Comparison of ENCODE assay signal across 20 mouse cellular contexts in genomic region chr3:52498506-52499228, GRCm38 (mm10).
DNase-seq lines count a peak whose midpoint lies in the region; ATAC-seq and TF ChIP-seq lines count a peak whose summit lies in the region.
"Had no signal": no experiment of that assay in that cellular context is flagged by ENCODE, and none has a peak within 500 bp of the region (broad histone marks: within the 10 kb centered on the region; RNA-seq: fewer than 3 reads in every experiment).

No protein-coding gene starts in this region.

- TF ChIP-seq EP300 in liver, postnatal 0 days (IDR thresholded peaks at IDR 0.05; ENCODE audit: low read depth), result no peak

- no peak overlapping the region for H3K4me2 ChIP-seq in liver, postnatal 0 days (ENCODE audit: low read depth, low read length)
- H3K4me2 ChIP-seq: heart, embryonic 15.5 days; limb, embryonic 12.5 days; liver, embryonic 12.5 days; lung, embryonic 15.5 days; midbrain, embryonic 13.5 days; neural tube, embryonic 15.5 days had no signal

- no peaks in the 10 kb centered on the region for H3K9me3 ChIP-seq in liver, postnatal 0 days (ENCODE audit: low read length)
- H3K9me3 ChIP-seq: heart, embryonic 15.5 days; limb, embryonic 12.5 days; liver, embryonic 12.5 days; lung, embryonic 15.5 days; midbrain, embryonic 13.5 days; neural tube, embryonic 15.5 days had no signal

- no peak for TF ChIP-seq CTCF in liver, postnatal 0 days (IDR thresholded peaks at IDR 0.05; ENCODE audit: low read depth)

- H3K27me3 ChIP-seq in liver, postnatal 0 days (ENCODE audit: insufficient read depth, low read length), result no peaks in the 10 kb centered on the region
- H3K27me3 ChIP-seq: heart, embryonic 15.5 days; limb, embryonic 12.5 days; liver, embryonic 12.5 days; lung, embryonic 15.5 days; midbrain, embryonic 13.5 days; neural tube, embryonic 15.5 days had no signal

- peaks cover 12% of the 10 kb centered on the region for H3K4me1 ChIP-seq in liver, postnatal 0 days (ENCODE audit: insufficient read depth)
- H3K4me1 ChIP-seq: limb, embryonic 12.5 days; lung, embryonic 15.5 days; midbrain, embryonic 13.5 days; neural tube, embryonic 15.5 days had no signal

- DNase-seq in right cerebral cortex, adult 2 months (ENCODE audit: low spot score in 2 of 2), result peak; percentile 14 to 16
- DNase-seq in right cerebral cortex, postnatal 4 days, result no peak
- DNase-seq in CD8-positive naive resting alpha-beta T cell, adult 2 months (ENCODE audit: low read depth in 2 of 2, low spot score in 2 of 2), result peak; percentile 18 to 19
- peak; percentile 72 to 85 for DNase-seq in natural killer cell, adult 2 months (ENCODE audit: low spot score in 2 of 2)
- no peak for DNase-seq in adipocyte (ENCODE audit: low spot score)
- no peak for DNase-seq in liver, postnatal 0 days
- DNase-seq: adrenal gland, adult 8-10 months; cerebellum, adult 9-11 months; embryo, embryonic 11 days; gastrocnemius, postnatal 10 days; kidney, adult 9 months; kidney, postnatal 36 days; thymus, postnatal 4 days had no signal

- no peak overlapping the region for H3K27ac ChIP-seq in liver, postnatal 0 days (ENCODE audit: low read depth)
- H3K27ac ChIP-seq: heart, embryonic 15.5 days; limb, embryonic 12.5 days; liver, embryonic 12.5 days; lung, embryonic 15.5 days; midbrain, embryonic 13.5 days; neural tube, embryonic 15.5 days had no signal

- ATAC-seq in granulocyte monocyte progenitor cell, adult 5-6 weeks (replicated peaks; ENCODE audit: poor library complexity, severe bottlenecking), result peak; percentile 81
- no peak for ATAC-seq in liver, postnatal 0 days
- ATAC-seq: liver, embryonic 12.5 days; midbrain, embryonic 13.5 days had no signal

- 73% methylated on average over 15 of the region's 15 CpGs for WGBS in liver, postnatal 0 days (ENCODE audit: insufficient replicate concordance)

- no peaks in the 10 kb centered on the region for H3K36me3 ChIP-seq in liver, postnatal 0 days (replicated peaks; ENCODE audit: insufficient read depth, low read length)
- H3K36me3 ChIP-seq: heart, embryonic 15.5 days; limb, embryonic 12.5 days; liver, embryonic 12.5 days; lung, embryonic 15.5 days; midbrain, embryonic 13.5 days; neural tube, embryonic 15.5 days had no signal

- no peak overlapping the region for H3K9ac ChIP-seq in liver, postnatal 0 days (replicated peaks)
- H3K9ac ChIP-seq: heart, embryonic 15.5 days; limb, embryonic 12.5 days; liver, embryonic 12.5 days; lung, embryonic 15.5 days; midbrain, embryonic 13.5 days; neural tube, embryonic 15.5 days had no signal

- H3K4me3 ChIP-seq in liver, postnatal 0 days (ENCODE audit: low read depth, low read length), result no peak overlapping the region
- H3K4me3 ChIP-seq: heart, embryonic 15.5 days; limb, embryonic 12.5 days; liver, embryonic 12.5 days; lung, embryonic 15.5 days; midbrain, embryonic 13.5 days; neural tube, embryonic 15.5 days had no signal

Comparison
In these comparisons a context has a peak if more than half of its experiments do, and no peak if none do; other contexts are left out.
1. DNase-seq: peak in right cerebral cortex, adult 2 months (2 of 2), CD8-positive naive resting alpha-beta T cell, adult 2 months (2 of 2) and natural killer cell, adult 2 months (2 of 2); none in right cerebral cortex, postnatal 4 days (single experiment), adipocyte (single experiment) and liver, postnatal 0 days (single experiment).